Mouse (Mus musculus): ENCODE data around the gene Gm13275. TPM values are rescaled to one million over a fixed set of nuclear protein-coding genes. Genes with fewer than 3 reads are reported as not detected.

Gene Gm13275
- not detected for polyA plus RNA-seq (2014; fragmentation: Illumina TruSeq; extraction: RNeasy Lipid Tissue Mini Kit (QIAGEN cat#74804); ENCODE audit: low read depth, low replicate concordance)

DNA sequence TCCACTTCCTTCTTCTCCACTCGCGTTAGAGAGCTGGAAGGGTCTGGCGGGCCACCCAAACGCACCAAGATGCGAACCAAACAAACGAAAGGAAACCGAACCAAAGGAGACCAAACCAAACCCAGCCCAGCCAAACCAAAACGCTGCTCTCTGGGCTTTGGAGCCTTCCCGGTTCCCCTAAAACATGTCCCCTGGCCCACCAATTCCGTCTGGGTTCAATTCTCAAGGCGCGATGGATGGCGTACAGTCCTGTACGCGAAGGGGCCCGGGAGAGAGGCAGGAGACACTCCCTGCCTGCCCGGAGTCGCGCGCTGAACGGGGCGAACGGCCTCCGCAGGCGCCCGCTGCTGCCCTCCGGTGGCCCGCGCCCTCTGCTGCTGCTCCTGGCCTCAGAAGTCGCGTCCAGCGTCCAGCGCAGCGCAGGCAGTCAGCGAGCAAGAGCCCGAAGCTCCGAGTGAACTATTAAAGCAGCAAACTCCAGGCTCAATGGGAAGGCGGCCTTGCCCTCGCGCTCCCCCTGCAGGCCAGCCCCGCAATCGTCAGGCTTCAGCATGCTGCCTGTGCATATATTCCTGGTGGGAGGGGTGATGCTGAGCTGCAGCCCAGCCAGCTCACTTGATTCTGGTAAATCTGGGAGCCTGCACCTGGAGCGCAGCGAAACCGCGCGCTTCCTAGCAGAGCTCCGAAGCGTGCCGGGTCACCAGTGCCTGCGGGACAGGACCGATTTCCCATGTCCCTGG lies at the start of gene Gm13275:
Gene Gm13275 (plus strand): TSS at position 552 of the 740 bp plus-strand sequence.

DNA sequence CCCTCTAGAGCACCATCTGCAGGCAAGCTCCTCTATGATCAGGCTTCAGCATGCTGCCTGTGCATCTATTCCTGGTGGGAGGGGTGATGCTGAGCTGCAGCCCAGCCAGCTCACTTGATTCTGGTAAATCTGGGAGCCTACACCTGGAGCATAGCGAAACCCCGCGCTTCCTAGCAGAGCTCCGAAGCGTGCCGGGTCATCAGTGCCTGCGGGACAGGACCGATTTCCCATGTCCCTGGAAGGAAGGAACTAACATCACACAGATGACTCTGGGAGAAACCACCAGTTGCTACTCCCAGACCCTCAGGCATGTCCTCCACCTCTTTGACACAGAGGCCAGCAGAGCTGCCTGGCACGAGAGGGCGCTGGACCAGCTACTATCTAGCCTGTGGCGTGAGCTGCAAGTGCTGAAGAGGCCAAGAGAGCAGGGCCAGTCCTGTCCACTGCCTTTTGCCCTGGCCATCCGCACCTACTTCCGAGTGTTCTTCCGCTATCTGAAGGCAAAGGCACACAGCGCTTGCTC lies 39.4 kb upstream of the Gm13275 start, which contains the start of gene Gm13271:
Gene Gm13271 (plus strand): TSS at position 51 of the 523 bp plus-strand sequence.

DNA sequence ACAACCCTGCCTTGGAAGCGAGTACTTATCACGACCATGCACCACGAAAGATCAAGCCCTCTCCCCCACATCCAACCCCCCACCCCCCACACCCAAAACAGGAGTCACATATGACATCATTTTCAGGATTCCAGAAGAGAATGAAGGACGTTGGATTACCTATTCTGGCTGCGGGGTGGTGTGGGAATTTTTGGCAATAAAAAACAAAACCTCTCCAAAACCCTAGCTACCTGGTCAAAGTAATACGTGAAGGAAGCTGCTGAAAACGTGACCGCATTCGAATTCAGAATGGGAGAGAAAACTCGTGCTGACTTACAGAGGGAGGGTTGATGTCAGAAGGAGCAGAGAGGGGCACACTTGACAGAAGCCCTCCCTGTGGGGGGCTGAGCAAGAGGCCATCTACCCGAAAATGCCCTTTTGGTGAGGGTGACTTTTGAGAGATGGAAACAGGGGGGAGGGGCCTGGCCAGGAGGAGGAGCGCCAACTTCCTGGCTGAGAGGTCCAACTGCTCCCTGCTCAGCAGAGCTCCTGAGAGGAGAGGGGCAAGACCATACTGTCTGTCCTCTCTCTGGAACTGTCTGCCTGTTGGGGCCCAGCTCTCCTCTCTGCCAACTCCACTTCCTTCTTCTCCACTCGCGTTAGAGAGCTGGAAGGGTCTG lies 34.5 kb upstream of the Gm13275 start, which contains the start of gene Gm13283:
Gene Gm13283 (plus strand): TSS at position 510 of the 659 bp plus-strand sequence.

DNA sequence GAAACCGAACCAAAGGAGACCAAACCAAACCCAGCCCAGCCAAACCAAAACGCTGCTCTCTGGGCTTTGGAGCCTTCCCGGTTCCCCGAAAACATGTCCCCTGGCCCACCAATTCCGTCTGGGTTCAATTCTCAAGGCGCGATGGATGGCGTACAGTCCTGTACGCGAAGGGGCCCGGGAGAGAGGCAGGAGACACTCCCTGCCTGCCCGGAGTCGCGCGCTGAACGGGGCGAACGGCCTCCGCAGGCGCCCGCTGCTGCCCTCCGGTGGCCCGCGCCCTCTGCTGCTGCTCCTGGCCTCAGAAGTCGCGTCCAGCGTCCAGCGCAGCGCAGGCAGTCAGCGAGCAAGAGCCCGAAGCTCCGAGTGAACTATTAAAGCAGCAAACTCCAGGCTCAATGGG lies 20.8 kb upstream of the Gm13275 start, which contains the start of gene Gm13290:
Gene Gm13290 (plus strand): TSS at position 301 of the 400 bp plus-strand sequence.

DNA sequence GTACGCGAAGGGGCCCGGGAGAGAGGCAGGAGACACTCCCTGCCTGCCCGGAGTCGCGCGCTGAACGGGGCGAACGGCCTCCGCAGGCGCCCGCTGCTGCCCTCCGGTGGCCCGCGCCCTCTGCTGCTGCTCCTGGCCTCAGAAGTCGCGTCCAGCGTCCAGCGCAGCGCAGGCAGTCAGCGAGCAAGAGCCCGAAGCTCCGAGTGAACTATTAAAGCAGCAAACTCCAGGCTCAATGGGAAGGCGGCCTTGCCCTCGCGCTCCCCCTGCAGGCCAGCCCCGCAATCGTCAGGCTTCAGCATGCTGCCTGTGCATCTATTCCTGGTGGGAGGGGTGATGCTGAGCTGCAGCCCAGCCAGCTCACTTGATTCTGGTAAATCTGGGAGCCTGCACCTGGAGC lies 17.7 kb upstream of the Gm13275 start, which contains the start of gene Gm13289:
Gene Gm13289 (plus strand): TSS at position 301 of the 400 bp plus-strand sequence.

DNA sequence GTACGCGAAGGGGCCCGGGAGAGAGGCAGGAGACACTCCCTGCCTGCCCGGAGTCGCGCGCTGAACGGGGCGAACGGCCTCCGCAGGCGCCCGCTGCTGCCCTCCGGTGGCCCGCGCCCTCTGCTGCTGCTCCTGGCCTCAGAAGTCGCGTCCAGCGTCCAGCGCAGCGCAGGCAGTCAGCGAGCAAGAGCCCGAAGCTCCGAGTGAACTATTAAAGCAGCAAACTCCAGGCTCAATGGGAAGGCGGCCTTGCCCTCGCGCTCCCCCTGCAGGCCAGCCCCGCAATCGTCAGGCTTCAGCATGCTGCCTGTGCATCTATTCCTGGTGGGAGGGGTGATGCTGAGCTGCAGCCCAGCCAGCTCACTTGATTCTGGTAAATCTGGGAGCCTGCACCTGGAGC lies 14.7 kb upstream of the Gm13275 start, which contains the start of gene Gm13272:
Gene Gm13272 (plus strand): TSS at position 301 of the 400 bp plus-strand sequence.

DNA sequence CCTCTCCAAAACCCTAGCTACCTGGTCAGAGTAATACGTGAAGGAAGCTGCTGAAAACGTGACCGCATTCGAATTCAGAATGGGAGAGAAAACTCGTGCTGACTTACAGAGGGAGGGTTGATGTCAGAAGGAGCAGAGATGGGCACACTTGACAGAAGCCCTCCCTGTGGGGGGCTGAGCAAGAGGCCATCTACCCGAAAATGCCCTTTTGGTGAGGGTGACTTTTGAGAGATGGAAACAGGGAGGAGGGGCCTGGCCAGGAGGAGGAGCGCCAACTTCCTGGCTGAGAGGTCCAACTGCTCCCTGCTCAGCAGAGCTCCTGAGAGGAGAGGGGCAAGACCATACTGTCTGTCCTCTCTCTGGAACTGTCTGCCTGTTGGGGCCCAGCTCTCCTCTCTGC lies 12.5 kb upstream of the Gm13275 start, which contains the start of gene Ifnz:
Gene Ifnz (plus strand): TSS at position 301 of the 400 bp plus-strand sequence.

DNA sequence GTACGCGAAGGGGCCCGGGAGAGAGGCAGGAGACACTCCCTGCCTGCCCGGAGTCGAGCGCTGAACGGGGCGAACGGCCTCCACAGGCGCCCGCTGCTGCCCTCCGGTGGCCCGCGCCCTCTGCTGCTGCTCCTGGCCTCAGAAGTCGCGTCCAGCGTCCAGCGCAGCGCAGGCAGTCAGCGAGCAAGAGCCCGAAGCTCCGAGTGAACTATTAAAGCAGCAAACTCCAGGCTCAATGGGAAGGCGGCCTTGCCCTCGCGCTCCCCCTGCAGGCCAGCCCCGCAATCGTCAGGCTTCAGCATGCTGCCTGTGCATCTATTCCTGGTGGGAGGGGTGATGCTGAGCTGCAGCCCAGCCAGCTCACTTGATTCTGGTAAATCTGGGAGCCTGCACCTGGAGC lies 8.9 kb upstream of the Gm13275 start, which contains the start of gene Gm13276:
Gene Gm13276 (plus strand): TSS at position 301 of the 400 bp plus-strand sequence.

DNA sequence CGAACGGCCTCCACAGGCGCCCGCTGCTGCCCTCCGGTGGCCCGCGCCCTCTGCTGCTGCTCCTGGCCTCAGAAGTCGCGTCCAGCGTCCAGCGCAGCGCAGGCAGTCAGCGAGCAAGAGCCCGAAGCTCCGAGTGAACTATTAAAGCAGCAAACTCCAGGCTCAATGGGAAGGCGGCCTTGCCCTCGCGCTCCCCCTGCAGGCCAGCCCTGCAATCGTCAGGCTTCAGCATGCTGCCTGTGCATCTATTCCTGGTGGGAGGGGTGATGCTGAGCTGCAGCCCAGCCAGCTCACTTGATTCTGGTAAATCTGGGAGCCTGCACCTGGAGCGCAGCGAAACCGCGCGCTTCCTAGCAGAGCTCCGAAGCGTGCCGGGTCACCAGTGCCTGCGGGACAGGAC lies 5.9 kb upstream of the Gm13275 start, which contains the start of gene Gm13277:
Gene Gm13277 (plus strand): TSS at position 231 of the 400 bp plus-strand sequence.

DNA sequence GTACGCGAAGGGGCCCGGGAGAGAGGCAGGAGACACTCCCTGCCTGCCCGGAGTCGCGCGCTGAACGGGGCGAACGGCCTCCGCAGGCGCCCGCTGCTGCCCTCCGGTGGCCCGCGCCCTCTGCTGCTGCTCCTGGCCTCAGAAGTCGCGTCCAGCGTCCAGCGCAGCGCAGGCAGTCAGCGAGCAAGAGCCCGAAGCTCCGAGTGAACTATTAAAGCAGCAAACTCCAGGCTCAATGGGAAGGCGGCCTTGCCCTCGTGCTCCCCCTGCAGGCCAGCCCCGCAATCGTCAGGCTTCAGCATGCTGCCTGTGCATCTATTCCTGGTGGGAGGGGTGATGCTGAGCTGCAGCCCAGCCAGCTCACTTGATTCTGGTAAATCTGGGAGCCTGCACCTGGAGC lies 3.0 kb upstream of the Gm13275 start, which contains the start of gene Gm13278:
Gene Gm13278 (plus strand): TSS at position 301 of the 400 bp plus-strand sequence.

DNA sequence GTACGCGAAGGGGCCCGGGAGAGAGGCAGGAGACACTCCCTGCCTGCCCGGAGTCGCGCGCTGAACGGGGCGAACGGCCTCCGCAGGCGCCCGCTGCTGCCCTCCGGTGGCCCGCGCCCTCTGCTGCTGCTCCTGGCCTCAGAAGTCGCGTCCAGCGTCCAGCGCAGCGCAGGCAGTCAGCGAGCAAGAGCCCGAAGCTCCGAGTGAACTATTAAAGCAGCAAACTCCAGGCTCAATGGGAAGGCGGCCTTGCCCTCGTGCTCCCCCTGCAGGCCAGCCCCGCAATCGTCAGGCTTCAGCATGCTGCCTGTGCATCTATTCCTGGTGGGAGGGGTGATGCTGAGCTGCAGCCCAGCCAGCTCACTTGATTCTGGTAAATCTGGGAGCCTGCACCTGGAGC lies 2.8 kb downstream of the Gm13275 start, which contains the start of gene Gm13279:
Gene Gm13279 (plus strand): TSS at position 301 of the 400 bp plus-strand sequence.

DNA sequence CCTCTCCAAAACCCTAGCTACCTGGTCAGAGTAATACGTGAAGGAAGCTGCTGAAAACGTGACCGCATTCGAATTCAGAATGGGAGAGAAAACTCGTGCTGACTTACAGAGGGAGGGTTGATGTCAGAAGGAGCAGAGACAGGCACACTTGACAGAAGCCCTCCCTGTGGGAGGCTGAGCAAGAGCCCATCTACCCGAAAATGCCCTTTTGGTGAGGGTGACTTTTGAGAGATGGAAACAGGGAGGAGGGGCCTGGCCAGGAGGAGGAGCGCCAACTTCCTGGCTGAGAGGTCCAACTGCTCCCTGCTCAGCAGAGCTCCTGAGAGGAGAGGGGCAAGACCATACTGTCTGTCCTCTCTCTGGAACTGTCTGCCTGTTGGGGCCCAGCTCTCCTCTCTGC lies 5.1 kb downstream of the Gm13275 start, which contains the start of gene Gm13285:
Gene Gm13285 (plus strand): TSS at position 301 of the 400 bp plus-strand sequence.

DNA sequence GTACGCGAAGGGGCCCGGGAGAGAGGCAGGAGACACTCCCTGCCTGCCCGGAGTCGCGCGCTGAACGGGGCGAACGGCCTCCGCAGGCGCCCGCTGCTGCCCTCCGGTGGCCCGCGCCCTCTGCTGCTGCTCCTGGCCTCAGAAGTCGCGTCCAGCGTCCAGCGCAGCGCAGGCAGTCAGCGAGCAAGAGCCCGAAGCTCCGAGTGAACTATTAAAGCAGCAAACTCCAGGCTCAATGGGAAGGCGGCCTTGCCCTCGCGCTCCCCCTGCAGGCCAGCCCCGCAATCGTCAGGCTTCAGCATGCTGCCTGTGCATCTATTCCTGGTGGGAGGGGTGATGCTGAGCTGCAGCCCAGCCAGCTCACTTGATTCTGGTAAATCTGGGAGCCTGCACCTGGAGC lies 8.7 kb downstream of the Gm13275 start, which contains the start of gene Gm13287:
Gene Gm13287 (plus strand): TSS at position 301 of the 400 bp plus-strand sequence.

DNA sequence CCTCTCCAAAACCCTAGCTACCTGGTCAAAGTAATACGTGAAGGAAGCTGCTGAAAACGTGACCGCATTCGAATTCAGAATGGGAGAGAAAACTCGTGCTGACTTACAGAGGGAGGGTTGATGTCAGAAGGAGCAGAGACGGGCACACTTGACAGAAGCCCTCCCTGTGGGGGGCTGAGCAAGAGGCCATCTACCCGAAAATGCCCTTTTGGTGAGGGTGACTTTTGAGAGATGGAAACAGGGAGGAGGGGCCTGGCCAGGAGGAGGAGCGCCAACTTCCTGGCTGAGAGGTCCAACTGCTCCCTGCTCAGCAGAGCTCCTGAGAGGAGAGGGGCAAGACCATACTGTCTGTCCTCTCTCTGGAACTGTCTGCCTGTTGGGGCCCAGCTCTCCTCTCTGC lies 10.9 kb downstream of the Gm13275 start, which contains the start of gene Gm13288:
Gene Gm13288 (plus strand): TSS at position 301 of the 400 bp plus-strand sequence.

DNA sequence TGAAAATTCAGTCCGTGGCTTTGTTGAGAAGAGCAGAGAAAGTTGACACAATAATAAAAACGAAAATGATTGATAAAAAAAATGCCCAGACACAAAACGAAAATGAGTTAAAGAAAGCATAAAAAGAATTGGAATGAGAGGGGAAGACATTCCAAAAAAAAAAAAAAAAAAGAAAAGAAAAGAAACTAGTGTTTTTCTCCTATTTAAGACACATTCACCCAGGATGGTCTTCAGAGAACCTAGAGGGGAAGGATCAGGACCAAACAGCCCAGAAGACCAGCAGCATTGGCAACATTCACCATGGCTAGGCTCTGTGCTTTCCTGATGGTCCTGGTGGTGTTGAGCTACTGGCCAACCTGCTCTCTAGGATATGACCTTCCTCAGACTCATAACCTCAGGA lies 21.6 kb downstream of the Gm13275 start, which contains the start of gene Ifna7:
Gene Ifna7 (plus strand): TSS at position 301 of the 400 bp plus-strand sequence.

DNA sequence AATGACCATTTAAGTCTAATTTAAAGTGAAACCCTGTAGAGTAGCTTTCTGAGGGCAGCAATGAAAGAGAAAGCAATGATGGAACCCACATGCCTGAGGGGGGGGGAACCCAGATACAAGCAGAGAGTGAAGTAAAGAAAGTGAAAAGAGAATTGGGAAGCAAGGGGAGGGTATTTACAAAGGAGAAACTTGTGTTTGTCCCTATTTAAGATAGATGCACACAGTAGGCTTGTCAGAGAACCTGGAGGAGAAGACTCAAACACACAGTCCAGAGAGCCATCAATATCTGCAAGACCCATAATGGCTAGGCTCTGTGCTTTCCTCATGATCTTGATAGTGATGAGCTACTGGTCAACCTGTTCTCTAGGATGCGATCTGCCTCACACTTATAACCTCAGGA lies 25.4 kb downstream of the Gm13275 start, which contains the start of gene Ifna11:
Gene Ifna11 (plus strand): TSS at position 301 of the 400 bp plus-strand sequence.

DNA sequence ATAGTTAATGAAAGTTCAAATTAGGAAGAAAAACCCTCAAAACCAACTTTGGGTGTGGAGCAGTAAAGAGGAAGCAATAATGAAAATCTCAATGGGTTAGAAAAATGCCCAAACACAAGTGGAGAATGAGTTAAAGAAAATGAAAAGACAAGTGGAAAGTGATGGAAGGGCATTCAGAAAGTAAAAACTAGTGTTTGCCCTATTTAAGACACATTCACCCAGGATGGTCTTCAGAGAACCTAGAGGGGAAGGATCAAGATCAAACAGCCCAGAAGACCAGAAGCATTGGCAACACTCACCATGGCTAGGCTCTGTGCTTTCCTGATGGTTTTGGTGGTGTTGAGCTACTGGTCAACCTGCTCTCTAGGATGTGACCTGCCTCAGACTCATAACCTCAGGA lies 32.8 kb downstream of the Gm13275 start, which contains the start of gene Ifna6:
Gene Ifna6 (plus strand): TSS at position 301 of the 400 bp plus-strand sequence.

DNA sequence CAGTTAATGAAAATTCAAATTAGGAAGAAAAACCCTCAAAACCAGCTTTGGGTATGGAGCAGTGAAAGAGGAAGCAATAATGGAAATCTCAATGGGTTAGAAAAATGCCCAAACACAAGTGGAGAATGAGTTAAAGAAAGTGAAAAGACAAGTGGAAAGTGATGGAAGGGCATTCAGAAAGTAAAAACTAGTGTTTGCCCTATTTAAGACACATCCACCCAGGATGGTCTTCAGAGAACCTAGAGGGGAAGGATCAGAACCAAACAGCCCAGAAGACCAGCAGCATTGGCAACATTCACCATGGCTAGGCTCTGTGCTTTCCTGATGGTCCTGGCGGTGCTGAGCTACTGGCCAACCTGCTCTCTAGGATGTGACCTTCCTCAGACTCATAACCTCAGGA lies 40.9 kb downstream of the Gm13275 start, which contains the start of gene Ifna5:
Gene Ifna5 (plus strand): TSS at position 301 of the 400 bp plus-strand sequence.

DNA sequence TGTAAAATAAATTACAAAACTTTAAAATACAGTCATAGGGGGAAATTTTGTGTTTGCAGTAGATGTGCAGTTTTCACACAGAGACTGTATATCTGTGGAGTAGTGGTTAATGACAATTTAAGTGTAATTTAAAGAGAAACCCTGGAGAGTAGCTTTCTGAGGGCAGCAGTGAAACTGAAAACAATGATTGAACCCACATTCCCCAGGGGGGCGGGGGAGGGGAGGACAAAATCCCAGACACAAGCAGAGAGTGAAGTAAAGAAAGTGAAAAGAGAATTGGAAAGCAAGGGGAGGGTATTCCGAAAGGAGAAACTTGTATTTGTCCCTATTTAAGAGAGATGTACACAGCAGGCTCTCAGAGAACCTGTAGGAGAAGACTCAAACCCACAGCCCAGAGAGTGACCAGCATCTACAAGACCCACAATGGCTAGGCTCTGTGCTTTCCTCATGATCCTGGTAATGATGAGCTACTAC lies 47.2 kb downstream of the Gm13275 start, which contains the start of gene Ifna4:
Gene Ifna4 (plus strand): TSS at position 424 of the 474 bp plus-strand sequence.

Measured in adrenal gland, adult 10 weeks (tissue).